Mouse (Mus musculus): ENCODE measurements around the gene Ei24. TPM values are rescaled to one million over a fixed set of nuclear protein-coding genes. Genes with fewer than 3 reads are reported as not detected.

Ei24 gene
- total RNA-seq (2022) = 10 to 100 TPM; 66.4 to 84.8 (median 75.7) TPM

- peak; percentile 89 to 95 for DNase-seq (ENCODE audit: low spot score in 2 of 2)
These were observed at the start of gene Ei24 for GRCm38 (mm10) chr9:36796781-36797555. TSS of gene Ei24 (minus strand) at chr9:36797393.

- no peak for DNase-seq (ENCODE audit: low spot score in 2 of 2)
These were observed 49.2 kb upstream of the Ei24 start for GRCm38 (mm10) chr9:36846346-36846745.

- DNase-seq (ENCODE audit: low spot score in 2 of 2) = no peak
These were observed 36.7 kb upstream of the Ei24 start for GRCm38 (mm10) chr9:36833914-36834313.

GRCm38 (mm10) chr9:36833043-36833881, 36.1 kb upstream of the Ei24 start:
- no peak for DNase-seq (ENCODE audit: low spot score in 2 of 2)

GRCm38 (mm10) chr9:36832529-36832928, 35.3 kb upstream of the Ei24 start:
- peak; percentile 62 to 71 for DNase-seq (ENCODE audit: low spot score in 2 of 2)

GRCm38 (mm10) chr9:36831401-36831800, 34.2 kb upstream of the Ei24 start:
- DNase-seq (ENCODE audit: low spot score in 2 of 2) = no peak

- no peak for DNase-seq (ENCODE audit: low spot score in 2 of 2)
These were observed 29.6 kb upstream of the Ei24 start for GRCm38 (mm10) chr9:36826612-36827363.

- no peak for DNase-seq (ENCODE audit: low spot score in 2 of 2)
These were observed 24.8 kb upstream of the Ei24 start for GRCm38 (mm10) chr9:36822024-36822423.

GRCm38 (mm10) chr9:36821644-36822000, 24.4 kb upstream of the Ei24 start, which contains the start of gene Fez1:
TSS of gene Fez1 (plus strand) at chr9:36821864.
- DNase-seq (ENCODE audit: low spot score in 2 of 2) = no peak

GRCm38 (mm10) chr9:36820969-36821643, 23.9 kb upstream of the Ei24 start:
- no peak for DNase-seq (ENCODE audit: low spot score in 2 of 2)

GRCm38 (mm10) chr9:36818905-36819304, 21.7 kb upstream of the Ei24 start:
- no peak for DNase-seq (ENCODE audit: low spot score in 2 of 2)

GRCm38 (mm10) chr9:36814486-36814885, 17.3 kb upstream of the Ei24 start:
- no peak for DNase-seq (ENCODE audit: low spot score in 2 of 2)

GRCm38 (mm10) chr9:36808126-36808785, 11.1 kb upstream of the Ei24 start:
- DNase-seq (ENCODE audit: low spot score in 2 of 2) = no peak

- DNase-seq (ENCODE audit: low spot score in 2 of 2) = no peak
These were observed 8.2 kb upstream of the Ei24 start for GRCm38 (mm10) chr9:36805256-36805975.

- DNase-seq (ENCODE audit: low spot score in 2 of 2) = no peak
These were observed 6.7 kb upstream of the Ei24 start for GRCm38 (mm10) chr9:36803926-36804325.

GRCm38 (mm10) chr9:36803386-36803785, 6.2 kb upstream of the Ei24 start:
- DNase-seq (ENCODE audit: low spot score in 2 of 2) = no peak

- DNase-seq (ENCODE audit: low spot score in 2 of 2) = no peak
These were observed 5.8 kb upstream of the Ei24 start for GRCm38 (mm10) chr9:36802951-36803350.

- DNase-seq (ENCODE audit: low spot score in 2 of 2) = no peak
These were observed 4.8 kb upstream of the Ei24 start for GRCm38 (mm10) chr9:36801961-36802360.

- DNase-seq (ENCODE audit: low spot score in 2 of 2) = no peak
These were observed 969 bp downstream of the Ei24 start for GRCm38 (mm10) chr9:36796224-36796623.

GRCm38 (mm10) chr9:36795556-36795955, 1.6 kb downstream of the Ei24 start:
- DNase-seq (ENCODE audit: low spot score in 2 of 2) = no peak
